Mouse (Mus musculus): Measurements from ENCODE around the gene Hoxb5.

GRCm38 (mm10) chr11:96285771-96286738 is 17.1 kb upstream of the Hoxb5 start, which contains the start of gene Hoxb7:
- no peak for TF ChIP-seq CTCF (IDR thresholded peaks at IDR 0.05; ENCODE audit: borderline replicate concordance, control insufficient read depth, extremely low read depth, insufficient read depth, low read length, poor library complexity)
- no peak for TF ChIP-seq POLR2A (IDR thresholded peaks at IDR 0.05; ENCODE audit: control insufficient read depth, extremely low read depth, insufficient read depth, low read length, poor library complexity)
